Mouse (Mus musculus) MEL (cell line): ENCODE results near the gene Actn2.

Experiments used
- CTCF ChIP-seq, 3 experiments: IDR thresholded peaks in 2 of 3; conservative IDR thresholded peaks in 1 of 3; 2 replicates each; pipeline ENCODE4 v1.5.1; 2011 to 2012; ENCODE audit warnings: low read length in 3 of 3, low read depth in 2 of 3, mild to moderate bottlenecking in 2 of 3, improper control_type of control experiment in 1 of 3, inconsistent platforms in 1 of 3, mixed read lengths in 1 of 3, moderate library complexity in 1 of 3; ENCODE audit not compliant: control insufficient read depth in 1 of 3, insufficient read depth in 1 of 3, poor library complexity in 1 of 3, severe bottlenecking in 1 of 3
- GATA1 ChIP-seq: IDR thresholded peaks from 2 replicates; pipeline ENCODE4 v1.6.1; 2011; ENCODE audit warnings: low read depth, low read length, improper control_type of control experiment
- NRF1 ChIP-seq: IDR thresholded peaks from 2 replicates; pipeline ENCODE4 v1.6.1; 2014; ENCODE audit warnings: low read depth, mild to moderate bottlenecking, inconsistent platforms, low read length, improper control_type of control experiment, moderate library complexity; ENCODE audit not compliant: poor library complexity, insufficient read depth, severe bottlenecking

DNA sequence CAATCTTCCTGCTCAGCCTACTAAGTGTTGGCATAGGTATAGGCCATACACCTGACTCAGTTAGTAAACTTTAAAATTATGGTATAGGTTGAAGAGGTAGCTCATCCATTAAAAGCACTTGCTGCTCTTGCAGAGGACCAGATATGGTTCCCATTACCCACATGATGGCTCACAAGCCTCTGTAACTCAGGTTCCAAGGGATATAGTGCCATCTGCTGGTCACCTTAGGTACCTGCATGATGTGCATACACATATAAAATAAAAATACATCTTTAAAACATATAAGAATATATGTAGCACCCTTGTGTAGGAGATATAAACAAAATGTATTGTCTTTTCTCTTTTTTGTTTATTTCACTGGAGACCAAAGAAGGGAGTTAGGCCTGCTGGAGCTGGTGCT lies 79.1 kb downstream of the Actn2 start:
- TF ChIP-seq CTCF (IDR thresholded peaks at IDR 0.05 in 2 of 3, conservative IDR thresholded peaks at IDR 0.05 in 1 of 3; ENCODE audit: control insufficient read depth in 1 of 3, insufficient read depth in 1 of 3, low read depth in 2 of 3, low read length in 3 of 3, poor library complexity in 1 of 3, severe bottlenecking in 1 of 3) (peak; percentile 39 to 64 (median 60)), GATA1 (no peak), NRF1 (no peak)
